Mouse (Mus musculus): ENCODE data around the gene F5. TPM values are rescaled to one million over a fixed set of nuclear protein-coding genes. Genes with fewer than 3 reads are reported as not detected.

The F5 gene
- polyA plus RNA-seq, 1 experiment from 2014 or later = 0.13 TPM

Other genes starting within 250 kb of the F5 start
- gene Scyl3, start 222.7 kb upstream of the F5 start, polyA plus RNA-seq (2016; fragmentation: Nextera tagmentation; extraction: Ambion mirVana) = 22.5 and 23.3 TPM in 2 replicates
- 23.7 and 24.4 TPM in 2 replicates for gene BC055324, start 157.0 kb upstream of the F5 start, polyA plus RNA-seq (2016; fragmentation: Nextera tagmentation; extraction: Ambion mirVana)
- 9.4 and 10.1 TPM in 2 replicates for gene Mettl18, start 156.9 kb upstream of the F5 start, polyA plus RNA-seq (2016; fragmentation: Nextera tagmentation; extraction: Ambion mirVana)
- not detected in 2 replicates for gene Sele, start 103.6 kb upstream of the F5 start, polyA plus RNA-seq (2016; fragmentation: Nextera tagmentation; extraction: Ambion mirVana)
- 0.10 TPM in 1 of 2 replicates, not detected in the other for gene Sell, start 89.9 kb upstream of the F5 start, polyA plus RNA-seq (2016; fragmentation: Nextera tagmentation; extraction: Ambion mirVana)
- gene Selp, start 36.6 kb upstream of the F5 start, polyA plus RNA-seq (2016; fragmentation: Nextera tagmentation; extraction: Ambion mirVana) = not detected in 2 replicates
- 10.7 and 11.1 TPM in 2 replicates for gene Slc19a2, start 97.2 kb downstream of the F5 start, polyA plus RNA-seq (2016; fragmentation: Nextera tagmentation; extraction: Ambion mirVana)
- gene Ccdc181, start 123.7 kb downstream of the F5 start, polyA plus RNA-seq (2016; fragmentation: Nextera tagmentation; extraction: Ambion mirVana) = 16.8 and 18.4 TPM in 2 replicates
- gene Nme7, start 152.3 kb downstream of the F5 start, polyA plus RNA-seq (2016; fragmentation: Nextera tagmentation; extraction: Ambion mirVana) = 27.8 and 30.5 TPM in 2 replicates
- gene Blzf1, start 155.7 kb downstream of the F5 start, polyA plus RNA-seq (2016; fragmentation: Nextera tagmentation; extraction: Ambion mirVana) = 26.5 and 28.9 TPM in 2 replicates

Measured in midbrain, embryonic 12.5 days (tissue).